Mouse (Mus musculus): ENCODE results near the gene Zxdc. TPM values are rescaled to one million over a fixed set of nuclear protein-coding genes. Genes with fewer than 3 reads are reported as not detected.

The Zxdc gene
- polyA plus RNA-seq (2015; fragmentation: Nextera tagmentation; extraction: Ambion mirVana), result 4.4 and 4.9 TPM in 2 replicates

DNA sequence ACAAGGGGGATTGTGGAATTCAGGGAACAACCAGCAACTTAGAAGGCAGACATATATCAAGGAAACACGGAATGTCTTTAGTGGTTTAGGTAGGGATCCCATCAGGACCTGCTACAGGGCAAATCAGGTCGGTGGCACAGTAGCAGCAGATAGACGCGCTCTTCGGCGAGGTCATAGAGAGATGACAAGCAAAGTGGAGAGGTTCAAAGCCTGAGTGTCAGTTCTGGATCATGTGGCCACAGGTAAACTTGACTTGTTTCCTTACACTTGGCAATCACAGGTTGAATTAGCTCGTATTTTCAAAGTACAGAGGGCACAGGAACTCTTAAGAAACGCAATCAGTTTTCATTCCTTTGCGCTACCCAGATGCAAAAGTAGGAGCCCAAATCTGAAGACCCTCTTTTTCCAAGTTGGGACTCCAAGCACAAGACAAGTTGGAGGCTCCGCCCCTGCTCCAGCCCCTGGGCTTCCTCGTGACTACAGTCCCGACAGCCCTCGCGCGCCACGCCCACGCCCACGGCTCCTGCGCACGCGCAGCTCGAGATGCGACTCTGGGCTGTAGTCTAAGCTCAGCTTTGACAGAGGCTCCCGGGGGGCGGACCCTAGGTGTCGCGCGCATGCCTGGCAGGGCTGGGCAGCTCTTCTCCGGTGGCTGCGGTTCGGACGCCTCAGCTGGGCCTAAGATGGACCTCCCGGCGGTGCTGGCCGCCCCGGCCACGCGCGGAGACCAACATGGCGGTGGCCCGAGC, at the start of gene Zxdc:
Zxdc (plus strand) TSS at position 517 of the 749 bp plus-strand sequence.
- 0 out of 2 replicates have a peak, but pooled peaks cover 7% of the 10 kb centered on the region for H3K36me3 ChIP-seq (ENCODE audit: control insufficient read depth, insufficient read depth, low read length)
- H3K9me3 ChIP-seq (ENCODE audit: control insufficient read depth, low read length), result no peaks in the 10 kb centered on the region
- H3K4me1 ChIP-seq (ENCODE audit: control insufficient read depth, insufficient read depth, low read length), result peaks cover 19% of the 10 kb centered on the region
- peak within 1 kb of the TSS; percentile 84 for H3K27ac ChIP-seq (ENCODE audit: low read length)
- WGBS, result 5% methylated on average over 41 of the region's 41 CpGs
- H3K4me3 ChIP-seq (ENCODE audit: low read length), result peak within 1 kb of the TSS; percentile 92
- no peaks in the 10 kb centered on the region for H3K27me3 ChIP-seq (replicated peaks; ENCODE audit: control insufficient read depth, insufficient read depth, low read length)
- H3K9ac ChIP-seq (ENCODE audit: low read depth, low read length), result peak within 1 kb of the TSS; percentile 88
- peak; percentile 98 for ATAC-seq
- peak within 1 kb of the TSS; percentile 93 for H3K4me2 ChIP-seq (ENCODE audit: low read depth, low read length)

DNA sequence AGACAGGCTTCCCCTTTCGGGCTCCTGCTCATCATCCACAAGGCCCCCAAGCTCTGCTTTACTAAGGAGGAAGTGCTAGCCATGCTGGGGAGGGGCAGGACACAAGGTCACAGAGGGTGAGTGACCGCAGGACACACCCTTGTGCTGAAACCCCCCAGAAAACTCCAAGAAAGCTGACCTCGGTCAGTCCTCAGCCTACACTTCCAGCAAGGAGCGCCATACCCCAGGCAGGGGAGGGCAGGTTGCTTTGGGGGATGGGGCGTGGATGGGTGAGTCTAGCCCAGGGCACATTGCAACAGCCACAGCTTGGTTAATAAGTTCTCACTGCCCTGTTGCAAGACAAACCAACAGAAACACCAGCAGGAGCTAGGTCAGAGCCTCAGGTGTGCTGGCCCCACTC, 48.9 kb upstream of the Zxdc start:
- no peak overlapping the region for H3K4me3 ChIP-seq (ENCODE audit: low read length)
- H3K9me3 ChIP-seq (ENCODE audit: control insufficient read depth, low read length), result no peaks in the 10 kb centered on the region
- ATAC-seq, result peak; percentile 52
- no peaks in the 10 kb centered on the region; the same call in 1 of the 2 replicates for H3K4me1 ChIP-seq (ENCODE audit: control insufficient read depth, insufficient read depth, low read length)
- H3K27me3 ChIP-seq (replicated peaks; ENCODE audit: control insufficient read depth, insufficient read depth, low read length), result no peaks in the 10 kb centered on the region
- no peak overlapping the region for H3K27ac ChIP-seq (ENCODE audit: low read length)
- no peak overlapping the region for H3K4me2 ChIP-seq (ENCODE audit: low read depth, low read length)
- 77% methylated on average over 5 of the region's 5 CpGs for WGBS
- no peak overlapping the region for H3K9ac ChIP-seq (ENCODE audit: low read depth, low read length)
- no peaks in the 10 kb centered on the region for H3K36me3 ChIP-seq (ENCODE audit: control insufficient read depth, insufficient read depth, low read length)

DNA sequence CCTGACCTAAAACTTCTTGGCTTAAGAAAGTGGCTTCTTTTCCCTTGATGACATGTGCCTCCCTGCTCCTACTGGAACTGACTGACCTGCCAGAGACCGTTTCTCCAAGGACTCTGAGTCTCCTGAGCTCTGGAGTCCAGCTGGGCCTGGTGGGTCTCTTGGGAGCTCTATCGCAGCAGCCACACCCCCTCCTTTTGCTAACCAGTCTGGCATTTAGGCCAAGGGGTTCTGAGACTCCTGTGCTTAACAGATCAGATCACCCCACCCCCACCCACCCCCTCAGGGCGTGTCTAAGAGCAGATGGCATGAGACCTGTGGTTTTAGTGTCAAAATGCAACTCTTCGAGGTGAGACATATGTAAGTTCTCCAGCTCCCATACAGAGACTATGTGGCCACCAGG, 47.5 kb upstream of the Zxdc start:
- ATAC-seq, result no peak
- Histone ChIP-seq H3K36me3 (ENCODE audit: control insufficient read depth, insufficient read depth, low read length) (no peaks in the 10 kb centered on the region), H3K4me1 (ENCODE audit: control insufficient read depth, insufficient read depth, low read length) (no peaks in the 10 kb centered on the region; the same call in 1 of the 2 replicates), H3K4me2 (ENCODE audit: low read depth, low read length) (no peak overlapping the region), H3K4me3 (ENCODE audit: low read length) (no peak overlapping the region), H3K9me3 (ENCODE audit: control insufficient read depth, low read length) (no peaks in the 10 kb centered on the region), H3K27ac (ENCODE audit: low read length) (no peak overlapping the region), H3K9ac (ENCODE audit: low read depth, low read length) (no peak overlapping the region), H3K27me3 (replicated peaks; ENCODE audit: control insufficient read depth, insufficient read depth, low read length) (no peaks in the 10 kb centered on the region)
- WGBS, result 64% methylated on average over 4 of the region's 4 CpGs

DNA sequence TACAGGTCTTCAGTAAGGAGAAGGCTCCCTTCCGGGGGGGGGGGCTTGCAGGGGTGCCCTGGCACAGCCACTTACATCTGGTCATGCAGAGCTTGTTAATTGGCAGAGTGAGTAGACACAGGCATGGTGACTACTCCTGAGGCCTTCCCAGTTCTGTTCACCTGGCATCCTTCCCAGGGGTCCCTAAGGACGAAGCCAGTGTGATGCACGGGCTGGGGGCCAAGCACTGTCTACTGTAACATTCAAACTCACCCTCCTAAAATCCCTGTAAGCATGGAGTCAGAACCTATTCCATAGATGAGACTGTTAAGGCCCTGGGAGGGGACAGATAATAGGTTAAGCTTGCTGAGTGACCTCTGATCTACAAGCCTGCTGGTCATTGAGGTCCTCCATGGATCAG, 45.3 kb upstream of the Zxdc start:
- Histone ChIP-seq H3K4me2 (ENCODE audit: low read depth, low read length) (no peak overlapping the region), H3K9ac (ENCODE audit: low read depth, low read length) (no peak overlapping the region), H3K4me3 (ENCODE audit: low read length) (no peak overlapping the region), H3K36me3 (ENCODE audit: control insufficient read depth, insufficient read depth, low read length) (no peaks in the 10 kb centered on the region), H3K9me3 (ENCODE audit: control insufficient read depth, low read length) (no peaks in the 10 kb centered on the region), H3K4me1 (ENCODE audit: control insufficient read depth, insufficient read depth, low read length) (no peaks in the 10 kb centered on the region; the same call in 1 of the 2 replicates), H3K27ac (ENCODE audit: low read length) (no peak overlapping the region), H3K27me3 (replicated peaks; ENCODE audit: control insufficient read depth, insufficient read depth, low read length) (0 out of 2 replicates have a peak, but pooled peaks cover 2% of the 10 kb centered on the region)
- WGBS, result 59% methylated on average over 3 of the region's 3 CpGs
- no peak for ATAC-seq

DNA sequence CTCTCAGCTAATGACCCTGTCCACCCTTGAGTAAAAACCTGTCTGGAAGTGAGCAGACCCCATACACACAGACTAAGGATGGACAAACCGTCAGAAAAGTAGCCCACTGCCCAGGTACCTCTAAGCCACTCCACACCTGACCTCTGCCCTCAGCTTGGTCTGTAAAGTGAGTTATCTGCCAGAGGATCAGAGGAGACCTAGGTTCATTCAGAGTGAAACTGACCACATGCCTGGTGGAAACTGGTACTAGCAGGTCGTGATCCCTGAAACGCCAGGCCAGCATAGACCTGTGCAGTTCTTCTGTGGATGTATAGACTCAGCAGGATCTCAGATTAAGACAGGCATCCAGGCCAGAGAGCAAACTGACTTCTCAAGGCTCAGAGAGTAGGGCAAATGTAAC, 44.8 kb upstream of the Zxdc start:
- Histone ChIP-seq H3K27me3 (replicated peaks; ENCODE audit: control insufficient read depth, insufficient read depth, low read length) (0 out of 2 replicates have a peak, but pooled peaks cover 2% of the 10 kb centered on the region), H3K4me3 (ENCODE audit: low read length) (no peak overlapping the region), H3K9me3 (ENCODE audit: control insufficient read depth, low read length) (no peaks in the 10 kb centered on the region), H3K4me2 (ENCODE audit: low read depth, low read length) (no peak overlapping the region), H3K4me1 (ENCODE audit: control insufficient read depth, insufficient read depth, low read length) (no peaks in the 10 kb centered on the region; the same call in 1 of the 2 replicates), H3K36me3 (ENCODE audit: control insufficient read depth, insufficient read depth, low read length) (no peaks in the 10 kb centered on the region), H3K27ac (ENCODE audit: low read length) (no peak overlapping the region), H3K9ac (ENCODE audit: low read depth, low read length) (no peak overlapping the region)
- whole genome bisulfite sequencing, result 49% methylated on average over 3 of the region's 3 CpGs
- no peak for ATAC-seq

DNA sequence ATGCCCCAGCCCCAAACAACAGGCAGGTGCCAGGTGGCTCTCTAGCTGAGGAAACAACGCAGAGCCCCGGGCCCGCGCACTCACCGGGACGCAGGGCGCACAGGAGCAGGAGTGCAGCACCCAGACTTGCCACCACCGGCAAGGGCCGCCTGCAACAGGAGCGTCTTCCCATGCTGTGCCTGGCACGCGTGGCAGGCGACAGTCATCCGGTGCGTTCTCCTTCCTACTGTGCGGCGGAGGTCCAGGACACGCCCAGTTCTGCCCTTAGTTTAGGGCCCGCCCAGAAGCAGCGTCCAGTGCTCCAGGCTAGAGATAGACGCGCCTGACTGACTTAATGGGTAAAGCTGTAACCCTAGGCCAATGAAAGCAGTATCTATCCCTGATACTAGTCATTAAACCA, 44.3 kb upstream of the Zxdc start, which contains the start of gene Chst13:
Chst13 (minus strand) TSS at position 195 of the 400 bp plus-strand sequence.
- Histone ChIP-seq H3K36me3 (ENCODE audit: control insufficient read depth, insufficient read depth, low read length) (no peaks in the 10 kb centered on the region), H3K9ac (ENCODE audit: low read depth, low read length) (no peak within 1 kb of the TSS)
- peak; percentile 73 for ATAC-seq

DNA sequence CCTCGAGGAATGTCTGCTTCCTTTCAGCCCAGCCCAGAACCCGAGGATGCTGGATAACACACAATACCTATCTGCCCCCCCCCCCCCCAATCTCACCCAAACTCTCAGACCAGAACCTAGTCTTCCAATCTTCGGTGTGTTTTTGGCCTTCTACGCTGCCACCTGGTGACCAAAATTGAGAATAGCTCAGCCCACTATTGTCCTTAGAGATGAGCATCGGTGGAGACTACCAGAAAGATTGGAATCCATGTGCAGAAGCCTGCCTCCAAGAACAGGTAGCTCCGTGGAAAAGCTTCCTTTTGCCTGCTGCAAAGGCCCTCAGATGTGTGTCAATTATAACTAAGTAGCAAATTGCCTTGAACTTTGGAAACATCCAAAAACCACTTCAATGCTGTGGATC, 41.6 kb upstream of the Zxdc start:
- H3K4me2 ChIP-seq (ENCODE audit: low read depth, low read length), result no peak overlapping the region
- 0 out of 2 replicates have a peak, but pooled peaks cover 2% of the 10 kb centered on the region for H3K27me3 ChIP-seq (replicated peaks; ENCODE audit: control insufficient read depth, insufficient read depth, low read length)
- no peak overlapping the region for H3K4me3 ChIP-seq (ENCODE audit: low read length)
- H3K9ac ChIP-seq (ENCODE audit: low read depth, low read length), result no peak overlapping the region
- H3K36me3 ChIP-seq (ENCODE audit: control insufficient read depth, insufficient read depth, low read length), result no peaks in the 10 kb centered on the region
- no peaks in the 10 kb centered on the region for H3K9me3 ChIP-seq (ENCODE audit: control insufficient read depth, low read length)
- ATAC-seq, result no peak
- 13% methylated on average over 6 of the region's 6 CpGs for WGBS
- H3K4me1 ChIP-seq (ENCODE audit: control insufficient read depth, insufficient read depth, low read length), result no peaks in the 10 kb centered on the region; the same call in 1 of the 2 replicates
- H3K27ac ChIP-seq (ENCODE audit: low read length), result no peak overlapping the region

More for the DNA sequence above, 44.3 kb upstream of the Zxdc start, which contains the start of gene Chst13:
- Histone ChIP-seq H3K4me3 (ENCODE audit: low read length) (peak within 1 kb of the TSS; percentile 23), H3K27ac (ENCODE audit: low read length) (no peak within 1 kb of the TSS), H3K27me3 (replicated peaks; ENCODE audit: control insufficient read depth, insufficient read depth, low read length) (0 out of 2 replicates have a peak, but pooled peaks cover 2% of the 10 kb centered on the region), H3K4me1 (ENCODE audit: control insufficient read depth, insufficient read depth, low read length) (no peaks in the 10 kb centered on the region; the same call in 1 of the 2 replicates), H3K9me3 (ENCODE audit: control insufficient read depth, low read length) (no peaks in the 10 kb centered on the region), H3K4me2 (ENCODE audit: low read depth, low read length) (peak within 1 kb of the TSS; percentile 55)
- 7% methylated on average over 22 of the region's 22 CpGs for WGBS

DNA sequence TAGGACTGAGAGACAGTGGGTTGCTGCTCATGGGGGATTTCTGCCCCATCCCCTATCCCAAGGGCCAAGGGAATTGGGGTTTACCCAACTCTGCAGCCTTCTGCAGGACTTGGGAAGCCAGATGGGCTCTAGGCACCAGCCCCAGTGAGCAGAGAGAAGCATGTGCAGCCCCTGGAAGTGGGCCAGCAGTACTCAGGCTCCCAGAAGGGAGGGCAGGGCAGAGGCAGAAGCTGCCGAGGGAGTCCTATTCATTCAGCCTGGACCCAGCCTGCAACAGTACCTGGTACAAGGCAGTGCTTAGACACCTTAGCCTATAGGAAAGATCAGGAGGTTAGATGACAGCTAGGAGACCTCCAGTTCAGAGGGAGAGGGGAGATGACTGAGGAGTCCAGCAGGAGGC, 39.3 kb upstream of the Zxdc start:
- no peak overlapping the region for H3K9ac ChIP-seq (ENCODE audit: low read depth, low read length)
- H3K4me2 ChIP-seq (ENCODE audit: low read depth, low read length), result no peak overlapping the region
- no peaks in the 10 kb centered on the region for H3K36me3 ChIP-seq (ENCODE audit: control insufficient read depth, insufficient read depth, low read length)
- no peaks in the 10 kb centered on the region for H3K9me3 ChIP-seq (ENCODE audit: control insufficient read depth, low read length)
- 0 out of 2 replicates have a peak, but pooled peaks cover 2% of the 10 kb centered on the region for H3K27me3 ChIP-seq (replicated peaks; ENCODE audit: control insufficient read depth, insufficient read depth, low read length)
- H3K27ac ChIP-seq (ENCODE audit: low read length), result no peak overlapping the region
- no peak overlapping the region for H3K4me3 ChIP-seq (ENCODE audit: low read length)
- no peak for ATAC-seq
- 25% methylated on average over 1 of the region's 1 CpGs for WGBS
- no peaks in the 10 kb centered on the region; the same call in 1 of the 2 replicates for H3K4me1 ChIP-seq (ENCODE audit: control insufficient read depth, insufficient read depth, low read length)

DNA sequence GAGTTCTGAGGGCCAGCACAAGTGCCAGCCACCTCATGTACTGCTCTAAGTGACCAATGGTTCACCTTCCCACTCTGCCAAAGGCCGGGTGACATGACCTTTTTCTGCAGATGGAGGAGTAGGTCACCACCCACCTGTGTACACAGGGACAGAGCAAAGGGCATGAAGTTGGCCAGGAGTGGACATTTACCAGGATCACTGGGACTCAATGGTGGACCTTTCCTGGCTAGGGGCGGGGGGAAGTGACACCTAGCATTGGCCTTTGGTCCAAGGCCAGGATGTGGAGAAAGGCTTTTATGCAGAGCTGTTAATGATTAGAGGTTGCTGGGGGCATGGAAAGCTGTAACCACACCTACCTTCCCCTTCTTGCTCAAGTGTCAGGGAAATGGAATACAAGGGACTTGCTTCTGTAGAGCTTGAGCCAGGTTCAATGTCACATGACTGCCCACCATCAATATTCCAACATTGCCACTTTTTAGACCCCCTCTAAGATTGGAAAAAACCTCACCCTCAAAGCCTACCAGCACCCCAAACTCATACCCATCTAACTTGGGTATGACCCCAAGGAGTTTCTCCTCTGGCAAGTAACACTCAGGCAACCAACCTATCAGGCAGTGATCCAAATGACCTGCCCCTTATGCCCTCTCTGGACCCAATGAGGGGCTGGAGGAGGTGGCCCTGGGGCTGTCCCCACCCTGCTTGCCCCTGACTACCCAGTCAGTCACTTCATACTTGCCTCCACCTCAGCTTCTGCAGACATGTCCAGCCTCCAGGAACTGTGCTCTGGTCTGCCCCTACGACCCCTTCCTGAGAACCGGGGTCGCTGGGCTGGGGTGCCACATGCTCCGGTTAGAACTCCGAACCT, 36.5 kb upstream of the Zxdc start, which contains the start of gene Uroc1:
Uroc1 (plus strand) TSS at position 724 of the 865 bp plus-strand sequence.
- H3K27ac ChIP-seq (ENCODE audit: low read length), result no peak within 1 kb of the TSS
- ATAC-seq, result peak; percentile 58
- H3K27me3 ChIP-seq (replicated peaks; ENCODE audit: control insufficient read depth, insufficient read depth, low read length), result 0 out of 2 replicates have a peak, but pooled peaks cover 2% of the 10 kb centered on the region
- 82% methylated on average over 7 of the region's 7 CpGs for WGBS
- no peaks in the 10 kb centered on the region for H3K9me3 ChIP-seq (ENCODE audit: control insufficient read depth, low read length)
- no peak within 1 kb of the TSS for H3K4me3 ChIP-seq (ENCODE audit: low read length)
- H3K4me1 ChIP-seq (ENCODE audit: control insufficient read depth, insufficient read depth, low read length), result no peaks in the 10 kb centered on the region
- no peaks in the 10 kb centered on the region for H3K36me3 ChIP-seq (ENCODE audit: control insufficient read depth, insufficient read depth, low read length)
- no peak within 1 kb of the TSS for H3K9ac ChIP-seq (ENCODE audit: low read depth, low read length)
- H3K4me2 ChIP-seq (ENCODE audit: low read depth, low read length), result no peak within 1 kb of the TSS
